In genomic region chr7:46204046-46204471, GRCm38 (mm10) we compare ENCODE assay signal across 11 mouse cellular contexts. TPM values are rescaled to one million over a fixed set of nuclear protein-coding genes. Genes with fewer than 3 reads are reported as not detected.
A peak's percentile ranks its signal among the peaks of the same experiment; 100 is the strongest.
DNase-seq lines count a peak whose midpoint lies in the region; ATAC-seq and TF ChIP-seq lines count a peak whose summit lies in the region.
"Had no signal": no experiment of that assay in that cellular context is flagged by ENCODE, and none has a peak within 500 bp of the region (broad histone marks: within the 10 kb centered on the region; RNA-seq: fewer than 3 reads in every experiment).

No protein-coding gene starts in this region.

- H3K36me3 ChIP-seq in E14TG2a.4 (ENCODE audit: insufficient read depth, low read length): no peaks in the 10 kb centered on the region
- no peaks in the 10 kb centered on the region for H3K36me3 ChIP-seq in midbrain, embryonic 14.5 days (ENCODE audit: control insufficient read depth, insufficient read depth, low read length)

- no peak for ATAC-seq in midbrain, embryonic 14.5 days (ENCODE audit: low FRiP score, low TSS enrichment)
- ATAC-seq: Patski had no signal

- peaks cover 14% of the 10 kb centered on the region for H3K27me3 ChIP-seq in E14TG2a.4 (ENCODE audit: insufficient read depth, low read length)
- H3K27me3 ChIP-seq in midbrain, embryonic 14.5 days (ENCODE audit: control insufficient read depth, insufficient read depth, low read length): no peaks in the 10 kb centered on the region

- no peak overlapping the region for H3K9ac ChIP-seq in midbrain, embryonic 14.5 days (replicated peaks; ENCODE audit: low read length)

- H3K27ac ChIP-seq in midbrain, embryonic 14.5 days (replicated peaks; ENCODE audit: low read depth, low read length): no peak overlapping the region

- intact Hi-C loops in heart, postnatal 36 days (cut with DNase I): loop anchor here (2.0 kb wide), 2 partner anchors 107 to 261 kb away; no protein-coding TSS in a partner anchor

- DNase-seq in heart, postnatal 36 days: peak; percentile 16 to 47
- no peak for DNase-seq in heart, adult 11 months
- DNase-seq in cerebellum, adult 9-11 months: peak; percentile 45
- peak; percentile 28 to 57 for DNase-seq in frontal cortex, postnatal 14 days (ENCODE audit: low spot score in 2 of 2)
- peak; percentile 63 to 72 for DNase-seq in layer of hippocampus, postnatal 14 days (ENCODE audit: low spot score in 2 of 2)
- DNase-seq in midbrain, embryonic 14.5 days: peak; percentile 84
- peak; percentile 63 for DNase-seq in thymus, postnatal 25 days

- H3K9me3 ChIP-seq in E14TG2a.4 (ENCODE audit: low read length): no peaks in the 10 kb centered on the region
- H3K9me3 ChIP-seq in midbrain, embryonic 14.5 days (ENCODE audit: control insufficient read depth, low read length): no peaks in the 10 kb centered on the region

- H3K4me1 ChIP-seq in E14TG2a.4 (replicated peaks; ENCODE audit: low read depth, low read length): peaks cover 14% of the 10 kb centered on the region
- no peaks in the 10 kb centered on the region for H3K4me1 ChIP-seq in midbrain, embryonic 14.5 days (ENCODE audit: control insufficient read depth, insufficient read depth, low read length)

- no peak overlapping the region for H3K4me3 ChIP-seq in E14TG2a.4 (replicated peaks; ENCODE audit: low read length)
- H3K4me3 ChIP-seq in midbrain, embryonic 14.5 days (replicated peaks; ENCODE audit: low read depth, low read length): no peak overlapping the region
- H3K4me3 ChIP-seq: myocyte had no signal

- H3K4me2 ChIP-seq in midbrain, embryonic 14.5 days (ENCODE audit: low read length): no peak overlapping the region

- WGBS in midbrain, embryonic 14.5 days: 47% methylated on average over 11 of the region's 11 CpGs

- 0 out of 2 replicates have a peak, but pooled peaks have one; percentile 12 for TF ChIP-seq CTCF in E14TG2a.4 (conservative IDR thresholded peaks at IDR 0.05; ENCODE audit: low read length)

RNA-seq across cellular contexts. Expression of gene Abcc8, which starts 24.2 kb away (rescaled TPM):
- 10 to 100 TPM; 47.4 to 53.7 TPM for total RNA-seq in heart, postnatal 36 days (2021)
- 10 to 100 TPM; 42.7 to 50.9 TPM for total RNA-seq in layer of hippocampus, postnatal 14 days (2021)
- polyA plus RNA-seq in midbrain, embryonic 14.5 days (2014; fragmentation: Nextera tagmentation; extraction: Ambion mirVana): 3.0 and 6.0 TPM in 2 replicates
- polyA plus RNA-seq: Patski had no signal

RNA-seq across cellular contexts. Expression of gene Ush1c, which starts 34.2 kb away (rescaled TPM):
- 1 to 10 TPM; 5.8 to 7.4 TPM for total RNA-seq in heart, postnatal 36 days (2021)
- not detected for total RNA-seq in layer of hippocampus, postnatal 14 days (2021)
- 0.83 and 1.7 TPM in 2 replicates for polyA plus RNA-seq in midbrain, embryonic 14.5 days (2014; fragmentation: Nextera tagmentation; extraction: Ambion mirVana)
- polyA plus RNA-seq: myocyte, Patski had no signal

RNA-seq across cellular contexts. Expression of gene Otog, which starts 36.7 kb away (rescaled TPM):
- under 1 TPM in 1 of 2 experiments, not detected in 1; 0.06 TPM for total RNA-seq in heart, postnatal 36 days (2021)
- total RNA-seq in layer of hippocampus, postnatal 14 days (2021): under 1 TPM; 0.10 to 0.12 TPM
- 0.03 and 0.07 TPM in 2 replicates for polyA plus RNA-seq in midbrain, embryonic 14.5 days (2014; fragmentation: Nextera tagmentation; extraction: Ambion mirVana)
- polyA plus RNA-seq: heart, embryonic 14.5 days; Patski had no signal

Comparison
In these comparisons a context has a peak if more than half of its experiments do, and no peak if none do; other contexts are left out.
1. RNA of gene Ush1c, which starts 34.2 kb away (total RNA-seq): 5.8 to 7.4 TPM in heart, postnatal 36 days; not detected in layer of hippocampus, postnatal 14 days; every median in the first group is over 4 times any median in the second.